9 mouse cellular contexts compared by ENCODE assay signal in genomic region chr2:168841713-168842045, GRCm38 (mm10).
A peak's percentile ranks its signal among the peaks of the same experiment; 100 is the strongest.
DNase-seq lines count a peak whose midpoint lies in the region; ATAC-seq and TF ChIP-seq lines count a peak whose summit lies in the region.
"Had no signal": no experiment of that assay in that cellular context is flagged by ENCODE, and none has a peak within 500 bp of the region (broad histone marks: within the 10 kb centered on the region; RNA-seq: fewer than 3 reads in every experiment).

No protein-coding gene starts in this region.

- ATAC-seq in lung, embryonic 15.5 days (ENCODE audit: borderline replicate concordance, extremely low read depth, low FRiP score, low TSS enrichment) = no peak
- ATAC-seq in liver, embryonic 12.5 days = no peak
- ATAC-seq in stomach, postnatal 0 days (ENCODE audit: low FRiP score, low TSS enrichment) = no peak
- no peak for ATAC-seq in megakaryocyte-erythroid progenitor cell, adult 5-6 weeks (replicated peaks; ENCODE audit: low FRiP score, low TSS enrichment, poor library complexity, severe bottlenecking)

- DNase-seq in embryo, embryonic 10.5 days (ENCODE audit: low spot score) = peak; percentile 55
- no peak for DNase-seq in embryo, embryonic 11 days
- no peak for DNase-seq in lung, postnatal 14 days
- no peak for DNase-seq in stomach, postnatal 0 days (ENCODE audit: low spot score)
- DNase-seq in urinary bladder, postnatal 4 days (ENCODE audit: low spot score in 2 of 2) = no peak
- DNase-seq: cerebellum, adult 9-10 months had no signal

- H3K27ac ChIP-seq in lung, embryonic 15.5 days = no peak overlapping the region
- H3K27ac ChIP-seq in liver, embryonic 12.5 days = no peak overlapping the region
- no peak overlapping the region for H3K27ac ChIP-seq in stomach, postnatal 0 days (replicated peaks)

- H3K36me3 ChIP-seq in lung, embryonic 15.5 days = no peaks in the 10 kb centered on the region
- no peaks in the 10 kb centered on the region for H3K36me3 ChIP-seq in liver, embryonic 12.5 days
- no peaks in the 10 kb centered on the region for H3K36me3 ChIP-seq in stomach, postnatal 0 days (ENCODE audit: control insufficient read depth, insufficient read depth, low read length)

- H3K4me2 ChIP-seq in lung, embryonic 15.5 days = peak overlapping the region; percentile 5
- peak overlapping the region; percentile 25; the same call in 1 of the 2 replicates for H3K4me2 ChIP-seq in liver, embryonic 12.5 days
- H3K4me2 ChIP-seq in stomach, postnatal 0 days (replicated peaks; ENCODE audit: low read depth) = 0 out of 2 replicates have a peak overlapping the region, but pooled peaks have one; percentile 1

- TF ChIP-seq EP300 in stomach, postnatal 0 days (optimal IDR thresholded peaks at IDR 0.05) = no peak

- 2% methylated on average over 11 of the region's 11 CpGs for WGBS in lung, embryonic 15.5 days
- WGBS in liver, embryonic 12.5 days (ENCODE audit: insufficient replicate concordance) = 3% methylated on average over 11 of the region's 11 CpGs
- WGBS in stomach, postnatal 0 days = 2% methylated on average over 11 of the region's 11 CpGs

- no peak overlapping the region for H3K4me3 ChIP-seq in lung, embryonic 15.5 days
- H3K4me3 ChIP-seq in liver, embryonic 12.5 days = no peak overlapping the region
- no peak overlapping the region for H3K4me3 ChIP-seq in stomach, postnatal 0 days (ENCODE audit: low read depth, low read length)

- TF ChIP-seq CTCF in stomach, postnatal 0 days (IDR thresholded peaks at IDR 0.05; ENCODE audit: low read depth) = no peak

- no peak overlapping the region for H3K9ac ChIP-seq in lung, embryonic 15.5 days
- 0 out of 2 replicates have a peak overlapping the region, but pooled peaks have one; percentile 12 for H3K9ac ChIP-seq in liver, embryonic 12.5 days
- no peak overlapping the region for H3K9ac ChIP-seq in stomach, postnatal 0 days (ENCODE audit: low read length)

- H3K27me3 ChIP-seq in lung, embryonic 15.5 days = peaks cover 66% of the 10 kb centered on the region
- H3K27me3 ChIP-seq in liver, embryonic 12.5 days (replicated peaks) = peaks cover 92% of the 10 kb centered on the region
- no peaks in the 10 kb centered on the region for H3K27me3 ChIP-seq in stomach, postnatal 0 days (ENCODE audit: control insufficient read depth, insufficient read depth, low read length)

- no peaks in the 10 kb centered on the region for H3K9me3 ChIP-seq in lung, embryonic 15.5 days
- H3K9me3 ChIP-seq in liver, embryonic 12.5 days (replicated peaks) = no peaks in the 10 kb centered on the region
- no peaks in the 10 kb centered on the region for H3K9me3 ChIP-seq in stomach, postnatal 0 days (ENCODE audit: control insufficient read depth, low read length)

- H3K4me1 ChIP-seq in lung, embryonic 15.5 days = peaks cover 19% of the 10 kb centered on the region
- peaks cover 32% of the 10 kb centered on the region for H3K4me1 ChIP-seq in liver, embryonic 12.5 days
- peaks cover 5% of the 10 kb centered on the region; the same call in 1 of the 2 replicates for H3K4me1 ChIP-seq in stomach, postnatal 0 days (replicated peaks; ENCODE audit: control insufficient read depth, insufficient read depth)
